Mouse (Mus musculus) heart, embryonic 16.5 days (tissue): ENCODE measurements around the gene Brinp1. TPM values are rescaled to one million over a fixed set of nuclear protein-coding genes. Genes with fewer than 3 reads are reported as not detected.

Experiments used
- ATAC-seq: fragments of 200-750 bp; cut with Nextera tagmentation; replicated peaks from 2 replicates; pipeline ENCODE4 v1.8.0; 2017; ENCODE audit warnings: moderate number of reproducible peaks; ENCODE audit not compliant: insufficient read depth, low FRiP score; ENCODE audit errors: extremely low read depth
- H3K27ac ChIP-seq: fragments of 300-500 bp; sonication (generic); 2 replicates; pipeline ENCODE4 v1.5.1; 2014; ENCODE audit warnings: mild to moderate bottlenecking, low read length, control low read depth, moderate library complexity
- H3K27me3 ChIP-seq: fragments of 300-500 bp; sonication (generic); 2 replicates; pipeline ENCODE4 v1.6.1; 2014; ENCODE audit warnings: low read length, mixed read lengths; ENCODE audit not compliant: control insufficient read depth, insufficient read depth
- H3K36me3 ChIP-seq: fragments of 300-500 bp; sonication (generic); 2 replicates; pipeline ENCODE4 v1.6.1; 2014; ENCODE audit not compliant: control insufficient read depth, insufficient read depth
- H3K4me1 ChIP-seq: fragments of 300-500 bp; sonication (generic); 2 replicates; pipeline ENCODE4 v1.6.1; 2014; ENCODE audit warnings: low read length, mixed read lengths; ENCODE audit not compliant: control insufficient read depth, insufficient read depth
- H3K4me2 ChIP-seq: fragments of 300-500 bp; sonication (generic); 2 replicates; pipeline ENCODE4 v1.6.1; 2014; ENCODE audit warnings: low read depth, mild to moderate bottlenecking, control low read depth, low read length
- H3K4me3 ChIP-seq: fragments of 300-500 bp; sonication (generic); 2 replicates; pipeline ENCODE4 v1.5.1; 2014; ENCODE audit warnings: mild to moderate bottlenecking, control low read depth, low read length
- H3K9ac ChIP-seq: fragments of 300-500 bp; sonication (generic); 2 replicates; pipeline ENCODE4 v1.6.1; 2014; ENCODE audit warnings: low read length, control low read depth
- H3K9me3 ChIP-seq: fragments of 300-500 bp; sonication (generic); replicated peaks from 2 replicates; pipeline ENCODE4 v1.6.1; 2016; ENCODE audit warnings: low read length; ENCODE audit not compliant: control insufficient read depth
- WGBS: fragments of 180-500 bp; shearing (Covaris S2); extraction: QIAGEN DNeasy Blood & Tissue Kit; methylation state at CpG from one replicate; pipeline ENCODE4 v1.1.7; 2014; 5-methylcytosine and 5-hydroxymethylcytosine counted together
- polyA plus RNA-seq: library from polyadenylated mRNA; unstranded; fragments of >200 nt; fragmentation: Nextera tagmentation; extraction: Ambion mirVana; gene quantifications from 2 replicates; pipeline ENCODE4 v1.2.1, GENCODE M21; 2015

Gene Brinp1
- polyA plus RNA-seq: 2.2 and 3.4 TPM in 2 replicates

GRCm38 (mm10) chr4:68954322-68954901 lies at the start of gene Brinp1:
Gene Brinp1 (minus strand): TSS chr4:68954397.
- Histone ChIP-seq H3K36me3 (no peaks in the 10 kb centered on the region), H3K27me3 (peaks cover 25% of the 10 kb centered on the region), H3K9ac (peak within 1 kb of the TSS; percentile 4; the same call in 1 of the 2 replicates), H3K4me3 (peak within 1 kb of the TSS; percentile 49), H3K9me3 (no peaks in the 10 kb centered on the region), H3K4me2 (peak within 1 kb of the TSS; percentile 64), H3K27ac (no peak within 1 kb of the TSS), H3K4me1 (no peaks in the 10 kb centered on the region; the same call in 1 of the 2 replicates)
- WGBS: 1% methylated on average over 33 of the region's 33 CpGs
- ATAC-seq: peak; percentile 28; the same call in 1 of the 2 replicates

GRCm38 (mm10) chr4:68957265-68957664 lies 3.1 kb upstream of the Brinp1 start:
- Histone ChIP-seq H3K27ac (no peak overlapping the region), H3K9me3 (0 out of 2 replicates have a peak, but pooled peaks cover 2% of the 10 kb centered on the region), H3K27me3 (peaks cover 25% of the 10 kb centered on the region), H3K4me3 (no peak overlapping the region), H3K4me2 (no peak overlapping the region), H3K4me1 (no peaks in the 10 kb centered on the region; the same call in 1 of the 2 replicates), H3K36me3 (no peaks in the 10 kb centered on the region), H3K9ac (no peak overlapping the region)
- 55% methylated on average over 2 of the region's 2 CpGs for WGBS
- ATAC-seq: no peak

GRCm38 (mm10) chr4:68955621-68956020 lies 1.4 kb upstream of the Brinp1 start:
- no peaks in the 10 kb centered on the region; the same call in 1 of the 2 replicates for H3K4me1 ChIP-seq
- peaks cover 25% of the 10 kb centered on the region for H3K27me3 ChIP-seq
- H3K36me3 ChIP-seq: no peaks in the 10 kb centered on the region
- H3K4me3 ChIP-seq: no peak overlapping the region
- H3K9me3 ChIP-seq: 0 out of 2 replicates have a peak, but pooled peaks cover 2% of the 10 kb centered on the region
- H3K27ac ChIP-seq: no peak overlapping the region
- ATAC-seq: no peak
- H3K4me2 ChIP-seq: no peak overlapping the region
- 3% methylated on average over 4 of the region's 4 CpGs for WGBS
- H3K9ac ChIP-seq: no peak overlapping the region

- no peaks in the 10 kb centered on the region; the same call in 1 of the 2 replicates for H3K4me1 ChIP-seq
- H3K9me3 ChIP-seq: no peaks in the 10 kb centered on the region
- H3K4me2 ChIP-seq: peak overlapping the region; percentile 64
- H3K4me3 ChIP-seq: peak overlapping the region; percentile 49
- WGBS: under 1% methylated on average over 40 of the region's 40 CpGs
- H3K27me3 ChIP-seq: peaks cover 25% of the 10 kb centered on the region
- H3K9ac ChIP-seq: peak overlapping the region; percentile 4; the same call in 1 of the 2 replicates
- no peak overlapping the region for H3K27ac ChIP-seq
- no peaks in the 10 kb centered on the region for H3K36me3 ChIP-seq
- ATAC-seq: peak; percentile 14; the same call in 1 of the 2 replicates
These were observed 403 bp downstream of the Brinp1 start for GRCm38 (mm10) chr4:68953667-68954321.

GRCm38 (mm10) chr4:68953131-68953551 lies 1.1 kb downstream of the Brinp1 start:
- 16% methylated on average over 8 of the region's 8 CpGs for WGBS
- Histone ChIP-seq H3K27me3 (peaks cover 25% of the 10 kb centered on the region), H3K27ac (no peak overlapping the region), H3K36me3 (no peaks in the 10 kb centered on the region), H3K4me3 (peak overlapping the region; percentile 49), H3K9ac (no peak overlapping the region), H3K4me2 (peak overlapping the region; percentile 64), H3K4me1 (no peaks in the 10 kb centered on the region; the same call in 1 of the 2 replicates), H3K9me3 (no peaks in the 10 kb centered on the region)
- ATAC-seq: no peak

- Histone ChIP-seq H3K4me3 (no peak overlapping the region), H3K9ac (no peak overlapping the region), H3K4me1 (no peaks in the 10 kb centered on the region; the same call in 1 of the 2 replicates), H3K27ac (no peak overlapping the region), H3K36me3 (no peaks in the 10 kb centered on the region), H3K27me3 (peaks cover 25% of the 10 kb centered on the region), H3K4me2 (no peak overlapping the region), H3K9me3 (no peaks in the 10 kb centered on the region)
- ATAC-seq: no peak
- WGBS: 3% methylated on average over 2 of the region's 2 CpGs
These were observed 3.6 kb downstream of the Brinp1 start for GRCm38 (mm10) chr4:68950556-68950955.

GRCm38 (mm10) chr4:68942938-68943337 lies 11.3 kb downstream of the Brinp1 start:
- H3K4me3 ChIP-seq: no peak overlapping the region
- H3K27me3 ChIP-seq: no peaks in the 10 kb centered on the region
- 72% methylated on average over 2 of the region's 2 CpGs for WGBS
- no peaks in the 10 kb centered on the region for H3K4me1 ChIP-seq
- H3K36me3 ChIP-seq: no peaks in the 10 kb centered on the region
- no peak overlapping the region for H3K4me2 ChIP-seq
- no peak overlapping the region for H3K27ac ChIP-seq
- H3K9ac ChIP-seq: no peak overlapping the region
- no peaks in the 10 kb centered on the region for H3K9me3 ChIP-seq
- no peak for ATAC-seq

- no peaks in the 10 kb centered on the region for H3K9me3 ChIP-seq
- no peak overlapping the region for H3K27ac ChIP-seq
- no peak overlapping the region for H3K9ac ChIP-seq
- H3K36me3 ChIP-seq: no peaks in the 10 kb centered on the region
- 62% methylated on average over 3 of the region's 3 CpGs for WGBS
- no peak overlapping the region for H3K4me2 ChIP-seq
- no peak for ATAC-seq
- no peaks in the 10 kb centered on the region for H3K27me3 ChIP-seq
- no peak overlapping the region for H3K4me3 ChIP-seq
- H3K4me1 ChIP-seq: no peaks in the 10 kb centered on the region
These were observed 24.2 kb downstream of the Brinp1 start for GRCm38 (mm10) chr4:68930022-68930421.

- WGBS: 66% methylated on average over 2 of the region's 2 CpGs
- H3K4me1 ChIP-seq: no peaks in the 10 kb centered on the region
- H3K9ac ChIP-seq: no peak overlapping the region
- ATAC-seq: no peak
- no peaks in the 10 kb centered on the region for H3K36me3 ChIP-seq
- no peaks in the 10 kb centered on the region for H3K27me3 ChIP-seq
- H3K4me3 ChIP-seq: no peak overlapping the region
- H3K27ac ChIP-seq: no peak overlapping the region
- no peak overlapping the region for H3K4me2 ChIP-seq
- no peaks in the 10 kb centered on the region for H3K9me3 ChIP-seq
These were observed 28.1 kb downstream of the Brinp1 start for GRCm38 (mm10) chr4:68926091-68926490.
